Mouse (Mus musculus) erythroblast, embryonic 14.5 days (primary cell): ENCODE measurements around the gene Tfcp2. TPM values are rescaled to one million over a fixed set of nuclear protein-coding genes. Genes with fewer than 3 reads are reported as not detected.
"Not testable (repeated sequence)": the region's sequence is repeated elsewhere in the genome, so short reads cannot be mapped to it uniquely, and the experiment has no call there.

Experiments
- H3K27me3 ChIP-seq: 2 replicates; pipeline ENCODE4 v1.6.1; 2012; ENCODE audit warnings: inconsistent platforms; ENCODE audit not compliant: control insufficient read depth
- H3K36me3 ChIP-seq: 2 replicates; pipeline ENCODE4 v1.6.1; 2012; ENCODE audit warnings: mild to moderate bottlenecking, inconsistent platforms; ENCODE audit not compliant: control insufficient read depth
- H3K4me1 ChIP-seq: 2 replicates; pipeline ENCODE4 v1.6.1; 2012; ENCODE audit warnings: inconsistent platforms; ENCODE audit not compliant: control insufficient read depth
- H3K4me3 ChIP-seq: replicated peaks from 2 replicates; pipeline ENCODE3; 2012; ENCODE audit warnings: moderate library complexity, mild to moderate bottlenecking, inconsistent platforms
- H3K9me3 ChIP-seq: 2 replicates; pipeline ENCODE4 v1.6.1; 2012; ENCODE audit warnings: low read length, inconsistent platforms, mixed read lengths; ENCODE audit not compliant: control insufficient read depth
- GATA1 ChIP-seq: IDR thresholded peaks from 2 replicates; pipeline ENCODE4 v1.6.1; 2012; ENCODE audit warnings: low read length, inconsistent platforms, mixed read lengths
- TAL1 ChIP-seq: IDR thresholded peaks from 3 replicates; pipeline ENCODE4 v1.6.1; 2012; ENCODE audit warnings: low read length, inconsistent platforms, mixed read lengths
- polyA plus RNA-seq: library from polyadenylated mRNA; stranded (reverse); fragments of >175 nt; gene quantifications from 2 replicates; pipeline ENCODE4 v1.2.3, GENCODE M21; 2012

Gene Tfcp2
- polyA plus RNA-seq, 1 experiment = 0.16 TPM

DNA sequence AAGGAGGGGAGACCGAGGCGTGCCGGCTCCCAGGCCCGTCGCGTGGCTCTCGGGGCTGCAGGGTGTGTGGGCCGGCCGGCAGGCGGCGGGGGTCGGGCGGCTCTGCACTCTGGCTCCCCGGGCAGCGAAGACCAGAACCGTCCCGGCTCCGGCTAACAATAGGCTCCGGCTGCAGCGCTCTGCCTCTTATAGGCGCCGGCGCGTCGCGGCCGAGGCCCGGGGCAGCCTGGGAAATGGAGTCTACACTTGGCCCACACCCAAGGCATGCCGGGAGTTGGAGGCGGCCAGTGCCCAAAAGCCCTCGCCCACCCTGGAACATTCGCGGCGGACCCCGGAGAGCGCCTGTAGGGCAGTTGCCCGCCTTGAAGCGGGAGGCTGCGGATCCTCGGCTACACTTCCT lies 56.7 kb downstream of the Tfcp2 start, which contains the start of gene Csrnp2:
Csrnp2 (minus strand) TSS at position 387 of the 400 bp plus-strand sequence.
- no peaks in the 10 kb centered on the region for H3K9me3 ChIP-seq
- TF ChIP-seq TAL1 = no peak
- no peak for TF ChIP-seq GATA1
- H3K4me1 ChIP-seq = peaks cover 15% of the 10 kb centered on the region
- H3K4me3 ChIP-seq = peak within 1 kb of the TSS; percentile 71
- H3K27me3 ChIP-seq = peaks cover 34% of the 10 kb centered on the region
- H3K36me3 ChIP-seq = no peaks in the 10 kb centered on the region

DNA sequence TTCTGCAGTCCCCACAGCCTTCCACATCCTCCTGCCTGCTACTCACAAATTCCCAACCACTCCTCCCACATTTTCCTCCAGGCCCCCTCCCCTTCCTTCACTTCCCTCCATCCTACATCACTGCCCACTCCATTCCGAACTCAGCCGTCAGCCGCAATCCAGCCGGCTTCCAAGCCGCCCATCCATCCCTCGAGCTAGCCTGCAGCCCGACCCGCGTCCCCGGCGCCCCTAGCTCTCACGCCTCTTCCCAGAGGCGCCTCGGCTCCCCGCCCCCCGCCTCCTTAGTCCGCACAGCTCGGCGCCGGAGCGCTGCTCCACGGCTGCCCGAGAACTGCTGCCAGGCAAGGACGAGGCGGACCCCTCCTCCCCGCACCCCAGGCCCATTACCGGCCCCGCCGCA lies 57.2 kb downstream of the Tfcp2 start:
- peaks cover 34% of the 10 kb centered on the region for H3K27me3 ChIP-seq
- peaks cover 15% of the 10 kb centered on the region for H3K4me1 ChIP-seq
- TF ChIP-seq GATA1 (no peak), TAL1 (no peak)
- no peaks in the 10 kb centered on the region for H3K9me3 ChIP-seq
- H3K36me3 ChIP-seq = no peaks in the 10 kb centered on the region
- peak overlapping the region; percentile 71 for H3K4me3 ChIP-seq

DNA sequence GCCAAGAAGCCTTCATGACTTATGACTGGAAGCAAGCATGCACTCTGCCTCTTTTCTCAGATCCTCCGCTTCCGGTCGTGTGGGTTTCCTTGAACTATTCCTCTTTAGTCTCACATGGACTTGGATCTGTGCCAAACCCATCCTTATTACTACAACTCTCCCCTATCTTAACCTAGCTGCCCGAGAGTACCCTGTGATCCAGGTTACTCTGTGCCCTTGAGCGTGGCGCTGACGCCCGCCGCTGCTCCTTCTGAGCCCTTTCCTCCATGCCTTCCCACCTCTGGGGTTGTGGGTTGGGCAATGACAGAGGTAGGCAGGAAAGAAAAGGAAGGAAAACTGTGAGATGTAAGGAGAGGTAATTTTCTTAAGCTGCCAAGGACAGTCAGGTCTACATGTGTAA lies 59.8 kb downstream of the Tfcp2 start:
- TF ChIP-seq GATA1 (no peak), TAL1 (no peak)
- Histone ChIP-seq H3K4me3 (no peak overlapping the region), H3K27me3 (peaks cover 34% of the 10 kb centered on the region), H3K36me3 (no peaks in the 10 kb centered on the region; the same call in 1 of the 2 replicates), H3K4me1 (peaks cover 17% of the 10 kb centered on the region), H3K9me3 (no peaks in the 10 kb centered on the region)

DNA sequence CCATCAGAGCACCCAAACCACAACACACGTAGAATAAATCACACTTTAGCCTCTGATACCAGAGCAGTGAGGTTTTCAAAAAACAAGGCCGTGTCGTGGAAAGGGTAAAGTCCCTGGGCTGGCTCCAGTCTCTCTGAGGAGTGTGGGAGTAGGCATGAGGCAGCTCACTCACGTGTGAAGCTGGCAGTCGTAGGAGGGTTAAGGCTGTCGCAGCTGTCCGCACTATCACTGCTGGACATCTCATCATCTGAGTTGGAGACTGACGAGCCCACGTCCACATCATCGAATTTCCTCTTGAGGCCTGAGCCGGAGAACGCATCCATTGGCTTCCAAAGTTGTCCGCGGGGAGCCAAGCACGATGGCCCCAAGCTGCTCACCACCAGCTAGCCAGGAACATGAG lies 62.5 kb downstream of the Tfcp2 start:
- peaks cover 22% of the 10 kb centered on the region for H3K27me3 ChIP-seq
- no peak overlapping the region for H3K4me3 ChIP-seq
- H3K9me3 ChIP-seq = no peaks in the 10 kb centered on the region
- TF ChIP-seq GATA1 (no peak), TAL1 (no peak)
- peaks cover 5% of the 10 kb centered on the region for H3K4me1 ChIP-seq
- no peaks in the 10 kb centered on the region; the same call in 1 of the 2 replicates for H3K36me3 ChIP-seq

DNA sequence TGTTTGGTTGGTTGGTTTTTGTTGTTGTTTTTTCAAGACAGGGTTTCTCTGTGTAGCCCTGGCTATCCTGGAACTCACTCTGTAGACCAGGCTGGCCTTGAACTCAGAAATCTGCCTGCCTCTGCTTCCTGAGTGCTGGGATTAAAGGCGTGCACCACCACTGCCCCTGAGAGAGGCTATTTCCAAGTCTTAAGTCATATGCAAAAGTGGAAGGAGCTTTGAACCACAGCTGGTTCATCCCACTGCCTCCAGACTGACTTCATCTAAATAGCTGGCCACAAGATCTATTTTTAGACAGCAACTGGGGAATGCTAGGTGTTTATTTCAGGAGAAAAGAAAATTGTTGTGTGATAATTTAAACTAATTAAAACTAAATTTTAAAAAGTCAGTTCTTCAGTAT lies 63.5 kb downstream of the Tfcp2 start:
- not testable (repeated sequence) for H3K9me3 ChIP-seq, H3K36me3 ChIP-seq, H3K4me3 ChIP-seq, H3K4me1 ChIP-seq
- H3K27me3 ChIP-seq = peaks cover 12% of the 10 kb centered on the region

- H3K36me3 ChIP-seq = peaks cover 5% of the 10 kb centered on the region
- no peak overlapping the region for H3K4me3 ChIP-seq
- no peaks in the 10 kb centered on the region for H3K9me3 ChIP-seq
- TF ChIP-seq GATA1 = no peak
- TF ChIP-seq TAL1 = no peak
- H3K4me1 ChIP-seq = peaks cover 4% of the 10 kb centered on the region; the same call in 1 of the 2 replicates
- peaks cover 2% of the 10 kb centered on the region for H3K27me3 ChIP-seq
Measured at GRCm38 (mm10) chr15:100487050-100487449, 64.8 kb downstream of the Tfcp2 start.

- H3K27me3 ChIP-seq = no peaks in the 10 kb centered on the region
- no peak overlapping the region for H3K4me3 ChIP-seq
- H3K36me3 ChIP-seq = peaks cover 9% of the 10 kb centered on the region
- no peak for TF ChIP-seq GATA1
- H3K4me1 ChIP-seq = peaks cover 4% of the 10 kb centered on the region; the same call in 1 of the 2 replicates
- H3K9me3 ChIP-seq = no peaks in the 10 kb centered on the region
Measured at GRCm38 (mm10) chr15:100486450-100486849, 65.4 kb downstream of the Tfcp2 start.

DNA sequence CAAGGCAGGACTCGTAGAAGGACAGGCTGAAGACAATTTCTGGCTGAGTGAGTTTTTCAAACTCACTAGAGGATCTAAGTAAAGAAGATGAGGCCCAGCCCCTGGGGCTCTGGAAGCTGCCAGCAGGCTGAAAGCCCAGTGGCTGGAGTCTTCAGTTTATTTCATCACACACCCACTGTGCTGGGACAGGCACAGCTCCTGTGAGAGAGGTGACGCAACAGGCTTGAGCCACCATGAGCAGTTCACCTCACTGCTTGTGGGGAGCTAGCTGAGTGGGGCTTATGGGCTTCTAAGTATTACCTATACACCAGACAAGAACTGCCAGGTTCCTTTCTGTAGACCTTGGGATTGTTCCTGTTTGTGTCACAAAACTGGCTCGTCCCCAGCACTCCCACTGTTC lies 66.2 kb downstream of the Tfcp2 start:
- Histone ChIP-seq H3K27me3 (no peaks in the 10 kb centered on the region), H3K4me1 (peaks cover 4% of the 10 kb centered on the region; the same call in 1 of the 2 replicates), H3K4me3 (no peak overlapping the region), H3K36me3 (peaks cover 13% of the 10 kb centered on the region), H3K9me3 (no peaks in the 10 kb centered on the region)
- TF ChIP-seq GATA1 = no peak
- TF ChIP-seq TAL1 = no peak

- no peaks in the 10 kb centered on the region for H3K9me3 ChIP-seq
- peaks cover 59% of the 10 kb centered on the region for H3K36me3 ChIP-seq
- H3K4me3 ChIP-seq = no peak overlapping the region
- no peak for TF ChIP-seq GATA1
- H3K27me3 ChIP-seq = no peaks in the 10 kb centered on the region
- peaks cover 5% of the 10 kb centered on the region for H3K4me1 ChIP-seq
Measured at GRCm38 (mm10) chr15:100478925-100479324, 72.9 kb downstream of the Tfcp2 start.

- Histone ChIP-seq H3K4me3 (no peak overlapping the region), H3K9me3 (no peaks in the 10 kb centered on the region), H3K27me3 (no peaks in the 10 kb centered on the region), H3K4me1 (peaks cover 5% of the 10 kb centered on the region), H3K36me3 (peaks cover 64% of the 10 kb centered on the region)
- no peak for TF ChIP-seq TAL1
- TF ChIP-seq GATA1 = no peak
Measured at GRCm38 (mm10) chr15:100478351-100478750, 73.5 kb downstream of the Tfcp2 start.
